Mouse (Mus musculus): ENCODE measurements around the gene Heatr5b. TPM values are rescaled to one million over a fixed set of nuclear protein-coding genes. Genes with fewer than 3 reads are reported as not detected.

Heatr5b gene
- polyA plus RNA-seq, 1 experiment from 2014 or later = 23.1 TPM

DNA sequence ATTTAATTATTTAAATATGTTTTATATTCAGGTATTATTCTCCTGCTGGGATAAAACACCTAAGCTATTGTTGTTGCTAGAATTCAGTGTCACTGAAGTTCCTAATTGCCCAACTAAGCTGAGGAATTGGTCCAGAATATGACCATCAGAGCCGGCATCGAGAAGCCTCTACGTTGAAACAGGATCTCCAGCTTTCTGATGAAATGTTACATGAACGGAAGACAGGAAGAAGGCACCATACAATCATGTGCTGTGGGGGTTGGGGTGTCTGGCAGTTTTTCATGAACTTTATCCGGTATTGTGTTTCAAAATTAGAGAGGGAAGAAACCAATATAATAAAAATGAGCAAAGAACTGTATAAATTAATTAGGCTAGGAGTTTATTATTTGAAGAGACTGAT, 71.9 kb downstream of the Heatr5b start:
- no peak overlapping the region for H3K9ac ChIP-seq (replicated peaks)
- no peaks in the 10 kb centered on the region for H3K27me3 ChIP-seq
- peaks cover 63% of the 10 kb centered on the region for H3K36me3 ChIP-seq
- no peaks in the 10 kb centered on the region for H3K9me3 ChIP-seq
- no peaks in the 10 kb centered on the region for H3K4me1 ChIP-seq
- no peak overlapping the region for H3K27ac ChIP-seq (replicated peaks)
- 95% methylated on average over 5 of the region's 5 CpGs for WGBS
- H3K4me2 ChIP-seq (replicated peaks) = no peak overlapping the region
- no peak for ATAC-seq (replicated peaks)
- no peak overlapping the region for H3K4me3 ChIP-seq

DNA sequence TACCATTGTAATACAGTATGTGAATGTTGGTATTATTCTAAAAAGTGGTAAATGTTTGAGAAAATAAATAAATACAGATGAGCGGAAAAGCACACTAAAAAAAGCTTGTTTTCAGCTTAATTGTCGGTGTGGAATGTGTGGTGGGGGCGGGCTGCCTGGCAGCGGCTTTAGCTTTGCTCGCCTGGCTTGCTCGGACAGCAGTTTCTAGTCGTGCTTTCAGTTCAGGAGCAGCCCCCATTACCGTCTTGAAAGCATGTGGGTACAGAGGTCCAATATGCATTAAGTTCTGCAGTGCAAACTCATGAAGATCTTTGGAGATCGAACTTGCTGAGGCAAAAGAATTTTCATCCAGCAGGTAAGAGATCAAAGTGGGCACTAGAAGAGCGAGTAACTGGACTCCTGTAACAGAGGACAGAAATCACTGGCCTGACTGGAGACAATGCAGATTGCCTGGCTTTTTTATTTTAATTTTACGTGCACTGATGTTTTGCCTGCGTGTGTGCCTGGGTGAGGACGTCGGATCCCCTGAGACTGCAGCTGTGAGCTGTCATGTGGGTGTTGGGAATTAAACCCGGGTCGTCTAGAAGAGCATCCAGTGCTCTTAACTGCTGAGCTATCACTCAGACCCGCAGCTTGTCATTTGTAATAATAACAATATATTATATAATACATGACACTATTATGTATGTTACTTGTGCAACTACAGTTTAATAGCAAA, 82.1 kb downstream of the Heatr5b start:
- Histone ChIP-seq H3K9ac (replicated peaks) (no peak overlapping the region), H3K4me3 (no peak overlapping the region), H3K9me3 (no peaks in the 10 kb centered on the region), H3K4me2 (replicated peaks) (no peak overlapping the region), H3K36me3 (peaks cover 36% of the 10 kb centered on the region), H3K27ac (replicated peaks) (no peak overlapping the region), H3K4me1 (no peaks in the 10 kb centered on the region), H3K27me3 (no peaks in the 10 kb centered on the region)
- 37% methylated on average over 17 of the region's 17 CpGs for WGBS
- no peak for ATAC-seq (replicated peaks)

DNA sequence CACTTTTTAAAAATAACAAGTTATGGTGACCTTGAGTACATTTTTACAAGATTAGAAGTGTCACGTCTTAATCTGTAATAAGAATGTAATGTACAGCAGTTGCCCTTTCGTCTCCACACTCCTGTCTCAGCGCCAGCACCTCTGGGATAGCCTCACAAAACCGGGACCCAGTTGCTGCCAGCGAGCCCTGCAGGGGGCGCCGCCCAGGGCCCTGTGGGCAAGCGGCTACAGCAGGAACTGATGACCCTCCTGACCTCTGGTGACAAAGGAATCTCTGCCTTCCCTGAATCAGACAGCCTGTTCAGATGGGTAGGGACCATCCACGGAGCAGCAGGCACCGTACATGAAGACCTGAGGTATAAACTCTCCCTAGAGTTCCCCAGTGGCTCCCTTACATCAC, 83.1 kb downstream of the Heatr5b start:
- 50% methylated on average over 10 of the region's 10 CpGs for WGBS
- H3K27me3 ChIP-seq = no peaks in the 10 kb centered on the region
- peaks cover 29% of the 10 kb centered on the region for H3K36me3 ChIP-seq
- H3K9ac ChIP-seq (replicated peaks) = no peak overlapping the region
- no peak for ATAC-seq (replicated peaks)
- H3K9me3 ChIP-seq = no peaks in the 10 kb centered on the region
- H3K4me2 ChIP-seq (replicated peaks) = no peak overlapping the region
- H3K4me1 ChIP-seq = no peaks in the 10 kb centered on the region
- no peak overlapping the region for H3K4me3 ChIP-seq
- H3K27ac ChIP-seq (replicated peaks) = no peak overlapping the region

DNA sequence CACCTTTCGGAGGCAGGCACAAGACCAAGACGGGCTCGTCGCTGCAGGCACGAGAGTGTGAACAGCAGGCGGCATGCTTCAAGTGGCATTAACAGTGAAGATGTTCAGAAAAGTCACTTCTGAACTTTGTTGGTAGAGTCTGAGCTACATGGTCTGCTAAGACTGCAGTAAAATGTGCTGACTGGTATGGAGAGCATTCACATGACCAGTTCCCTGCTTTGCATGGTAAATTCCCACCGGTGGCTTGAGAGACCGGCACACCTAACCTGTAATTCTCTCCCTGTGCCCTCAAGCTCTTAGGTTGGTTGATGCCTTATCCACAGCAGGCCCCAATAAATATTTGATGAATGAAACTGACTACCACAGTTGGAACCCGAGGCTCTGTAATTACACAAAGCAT, 86.7 kb downstream of the Heatr5b start:
- Histone ChIP-seq H3K4me2 (replicated peaks) (no peak overlapping the region), H3K36me3 (0 out of 2 replicates have a peak, but pooled peaks cover 6% of the 10 kb centered on the region), H3K9me3 (no peaks in the 10 kb centered on the region), H3K27ac (replicated peaks) (no peak overlapping the region), H3K9ac (replicated peaks) (no peak overlapping the region), H3K27me3 (no peaks in the 10 kb centered on the region), H3K4me1 (no peaks in the 10 kb centered on the region), H3K4me3 (no peak overlapping the region)
- ATAC-seq (replicated peaks) = no peak
- 83% methylated on average over 9 of the region's 9 CpGs for WGBS

DNA sequence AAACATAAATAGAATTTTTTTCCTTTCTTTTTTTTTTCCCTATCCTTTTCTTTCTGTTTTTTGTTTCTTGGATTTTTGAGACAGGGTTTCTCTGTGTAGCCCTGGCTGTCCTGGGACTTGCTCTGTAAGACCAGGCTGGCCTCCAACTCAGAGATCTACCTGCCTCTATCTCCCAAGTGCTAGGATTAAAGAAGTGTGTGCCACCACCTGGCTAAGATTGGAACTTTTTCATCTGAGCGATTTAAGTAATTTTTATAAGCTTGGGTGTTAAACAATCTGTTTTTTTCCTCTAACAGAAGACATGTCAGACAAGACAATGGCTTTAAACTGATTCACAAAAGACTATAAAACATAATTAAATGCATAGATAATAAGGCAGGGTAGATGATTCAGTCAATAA, 96.7 kb downstream of the Heatr5b start:
- H3K4me3 ChIP-seq = no peak overlapping the region
- H3K36me3 ChIP-seq = no peaks in the 10 kb centered on the region
- WGBS = 43% methylated on average over 1 of the region's 1 CpGs
- no peak for ATAC-seq (replicated peaks)
- no peak overlapping the region for H3K4me2 ChIP-seq (replicated peaks)
- no peaks in the 10 kb centered on the region for H3K9me3 ChIP-seq
- peaks cover 23% of the 10 kb centered on the region for H3K4me1 ChIP-seq
- no peaks in the 10 kb centered on the region for H3K27me3 ChIP-seq
- no peak overlapping the region for H3K27ac ChIP-seq (replicated peaks)
- no peak overlapping the region for H3K9ac ChIP-seq (replicated peaks)

DNA sequence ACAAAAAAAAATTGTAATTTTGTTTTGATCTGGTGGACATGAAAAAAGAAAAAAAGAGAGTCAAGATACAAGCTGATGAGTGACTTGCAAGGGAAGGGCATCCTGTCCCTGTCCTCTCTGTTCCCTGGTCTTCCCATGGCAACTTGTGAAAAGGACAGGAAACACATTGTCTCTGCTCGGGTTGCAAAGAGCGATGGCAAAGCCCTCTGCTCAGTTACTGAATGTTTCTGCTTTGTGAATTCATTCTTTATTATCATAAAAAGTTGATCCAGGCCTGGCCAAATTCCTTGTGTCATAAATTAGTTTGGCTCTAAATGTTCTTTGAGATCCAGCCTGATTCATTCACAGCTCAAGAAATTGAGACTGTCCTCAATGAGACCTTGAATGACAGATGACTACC, 97.4 kb downstream of the Heatr5b start:
- Histone ChIP-seq H3K4me2 (replicated peaks) (no peak overlapping the region), H3K9me3 (no peaks in the 10 kb centered on the region), H3K36me3 (no peaks in the 10 kb centered on the region), H3K4me3 (no peak overlapping the region), H3K9ac (replicated peaks) (no peak overlapping the region), H3K27ac (replicated peaks) (no peak overlapping the region), H3K27me3 (no peaks in the 10 kb centered on the region), H3K4me1 (peaks cover 28% of the 10 kb centered on the region)
- WGBS = 43% methylated on average over 2 of the region's 2 CpGs
- no peak for ATAC-seq (replicated peaks)

DNA sequence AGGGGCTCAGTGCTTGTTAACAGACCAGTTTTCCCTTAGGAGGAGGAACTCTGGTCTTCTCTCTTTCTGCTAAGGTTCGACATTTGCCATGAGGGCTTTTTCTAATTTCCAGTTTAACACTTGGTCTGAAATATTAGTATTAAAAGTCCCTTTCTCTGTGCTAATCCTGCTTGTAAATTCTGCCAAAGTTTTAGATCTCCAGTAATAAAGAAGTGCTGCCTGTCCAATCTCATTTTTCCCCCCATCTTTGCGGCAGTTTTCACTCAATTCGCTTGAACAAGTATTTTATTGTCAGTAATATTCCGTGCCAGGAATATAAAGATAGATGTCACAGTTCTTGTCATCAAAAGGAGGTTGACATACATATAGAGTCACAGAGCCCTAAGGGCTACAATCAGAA, 98.1 kb downstream of the Heatr5b start, which contains the start of gene Strn:
TSS of gene Strn (minus strand) at position 101 of the 400 bp plus-strand sequence.
- ATAC-seq (replicated peaks) = no peak
- H3K4me2 ChIP-seq (replicated peaks) = peak within 1 kb of the TSS; percentile 61
- no peaks in the 10 kb centered on the region for H3K36me3 ChIP-seq
- no peaks in the 10 kb centered on the region for H3K27me3 ChIP-seq
- WGBS = 44% methylated on average over 4 of the region's 4 CpGs
- H3K4me1 ChIP-seq = peaks cover 34% of the 10 kb centered on the region
- peak within 1 kb of the TSS; percentile 97 for H3K4me3 ChIP-seq
- peak within 1 kb of the TSS; percentile 81 for H3K27ac ChIP-seq (replicated peaks)
- H3K9ac ChIP-seq (replicated peaks) = peak within 1 kb of the TSS; percentile 95
- H3K9me3 ChIP-seq = no peaks in the 10 kb centered on the region

DNA sequence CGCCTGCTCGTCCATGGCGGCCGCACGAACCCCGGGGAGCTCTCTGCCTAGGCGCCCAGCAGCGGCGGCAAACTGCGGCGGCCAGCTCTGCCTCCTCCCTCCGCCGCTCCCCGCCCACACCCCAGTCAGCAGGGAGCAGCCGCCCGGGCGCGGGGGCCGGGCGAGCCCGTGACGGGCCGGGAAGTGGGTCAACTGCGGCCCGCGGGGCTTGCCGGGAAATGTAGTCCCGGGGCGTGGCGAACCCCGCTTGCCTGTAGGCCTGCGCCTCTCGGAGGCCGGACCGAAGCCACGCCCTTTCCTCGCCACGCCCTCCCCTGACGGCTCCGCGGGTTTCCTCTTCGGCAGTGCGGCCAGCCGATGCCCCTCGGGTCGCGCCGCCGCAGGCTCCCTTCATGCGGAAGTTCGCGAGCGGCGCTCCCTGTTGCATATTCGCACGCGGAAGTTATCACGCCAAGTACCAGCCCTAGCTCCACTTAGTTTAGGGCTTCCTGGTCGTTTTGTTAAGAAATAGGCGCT, 98.6 kb downstream of the Heatr5b start:
- under 1% methylated on average over 58 of the region's 60 CpGs for WGBS
- peak; percentile 100 for ATAC-seq (replicated peaks)
- peak overlapping the region; percentile 95 for H3K9ac ChIP-seq (replicated peaks)
- H3K27me3 ChIP-seq = no peaks in the 10 kb centered on the region
- H3K36me3 ChIP-seq = no peaks in the 10 kb centered on the region
- H3K4me2 ChIP-seq (replicated peaks) = peak overlapping the region; percentile 61
- no peaks in the 10 kb centered on the region for H3K9me3 ChIP-seq
- H3K4me1 ChIP-seq = peaks cover 36% of the 10 kb centered on the region
- H3K27ac ChIP-seq (replicated peaks) = peak overlapping the region; percentile 81
- H3K4me3 ChIP-seq = peak overlapping the region; percentile 97

DNA sequence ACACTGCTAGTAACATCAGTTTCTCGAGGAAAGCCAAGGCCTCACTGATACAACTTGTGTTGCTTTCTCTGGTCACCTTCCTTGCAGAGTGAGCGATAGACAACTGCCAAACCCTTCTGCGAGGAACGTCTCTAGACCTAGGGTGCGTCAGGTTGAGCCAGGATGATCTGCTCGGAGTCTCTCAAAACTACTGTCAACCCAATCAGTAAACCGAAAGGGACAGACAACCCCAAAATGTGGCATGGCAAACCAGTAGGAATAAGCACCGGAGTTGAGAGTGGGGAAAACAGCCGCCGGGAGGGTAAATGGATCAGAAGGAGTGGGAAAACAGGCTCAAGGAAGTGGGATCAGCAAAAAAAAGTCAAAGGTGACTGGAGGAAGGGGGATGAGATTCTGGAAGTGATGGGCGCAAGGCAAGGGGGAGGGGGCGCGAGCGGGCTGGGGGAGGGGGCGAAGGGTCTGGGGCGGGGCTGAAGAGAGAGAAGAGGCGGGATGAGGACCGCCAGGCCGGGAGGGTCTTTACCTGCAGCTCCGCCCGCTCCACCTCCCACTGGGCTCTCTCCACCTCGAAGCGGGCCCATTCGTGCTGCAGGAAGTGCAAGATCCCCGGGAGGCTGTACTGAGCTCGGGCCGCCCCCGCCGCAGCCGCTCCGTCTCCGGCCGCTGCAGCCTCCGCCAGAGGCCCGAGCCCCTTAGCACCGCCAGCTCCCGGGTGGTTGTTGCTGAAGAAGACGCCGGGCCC, 99.3 kb downstream of the Heatr5b start:
- peak; percentile 0 for ATAC-seq (replicated peaks)
- no peaks in the 10 kb centered on the region for H3K27me3 ChIP-seq
- H3K4me2 ChIP-seq (replicated peaks) = peak overlapping the region; percentile 61
- H3K36me3 ChIP-seq = no peaks in the 10 kb centered on the region
- H3K27ac ChIP-seq (replicated peaks) = peak overlapping the region; percentile 81
- H3K9me3 ChIP-seq = no peaks in the 10 kb centered on the region
- under 1% methylated on average over 36 of the region's 39 CpGs for WGBS
- H3K9ac ChIP-seq (replicated peaks) = peak overlapping the region; percentile 95
- H3K4me1 ChIP-seq = peaks cover 36% of the 10 kb centered on the region
- peak overlapping the region; percentile 97 for H3K4me3 ChIP-seq

DNA sequence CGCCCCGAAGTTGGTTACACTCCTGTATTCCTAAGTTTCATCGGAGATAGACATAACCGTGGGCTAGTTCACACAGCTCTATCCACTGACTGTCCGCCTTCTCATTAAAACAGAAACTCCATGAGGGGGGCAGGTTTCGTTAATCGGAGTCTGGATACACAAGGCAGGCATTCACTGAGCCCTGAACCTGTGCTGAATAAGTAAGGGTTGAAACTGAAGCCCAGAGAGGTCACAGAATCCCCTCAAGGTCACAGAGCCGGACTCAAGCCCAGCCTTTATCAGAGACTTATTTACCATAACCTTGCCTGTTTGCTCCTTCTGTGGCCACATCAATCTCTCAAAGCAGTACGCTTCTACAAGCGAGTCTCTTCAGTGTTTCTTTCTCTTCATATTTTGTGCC, 100.4 kb downstream of the Heatr5b start:
- no peak overlapping the region for H3K27ac ChIP-seq (replicated peaks)
- no peaks in the 10 kb centered on the region for H3K36me3 ChIP-seq
- H3K4me3 ChIP-seq = peak overlapping the region; percentile 97; the same call in 1 of the 2 replicates
- peaks cover 36% of the 10 kb centered on the region for H3K4me1 ChIP-seq
- H3K9me3 ChIP-seq = no peaks in the 10 kb centered on the region
- no peak for ATAC-seq (replicated peaks)
- H3K9ac ChIP-seq (replicated peaks) = no peak overlapping the region
- 74% methylated on average over 10 of the region's 10 CpGs for WGBS
- H3K4me2 ChIP-seq (replicated peaks) = peak overlapping the region; percentile 61
- H3K27me3 ChIP-seq = no peaks in the 10 kb centered on the region

DNA sequence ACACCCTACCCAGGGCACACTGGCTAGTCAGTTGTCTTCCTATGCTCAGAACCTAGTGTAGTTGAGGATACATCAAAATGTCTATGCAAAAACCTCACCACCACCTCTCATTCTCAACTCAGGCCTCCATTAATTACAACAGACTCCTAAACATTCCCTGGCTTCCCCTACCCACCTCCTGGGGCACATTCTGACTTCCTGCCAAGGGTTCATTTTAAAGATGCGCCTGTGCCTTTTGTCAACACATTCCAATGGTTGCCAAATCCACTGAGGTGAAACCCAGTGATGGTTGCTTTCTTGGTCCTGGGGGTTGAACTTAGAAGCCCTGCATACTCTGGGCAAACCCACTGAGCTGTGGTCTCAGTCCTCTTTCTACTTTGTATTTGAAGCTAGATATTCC, 103.1 kb downstream of the Heatr5b start:
- no peaks in the 10 kb centered on the region for H3K27me3 ChIP-seq
- no peak for ATAC-seq (replicated peaks)
- no peaks in the 10 kb centered on the region for H3K9me3 ChIP-seq
- H3K4me2 ChIP-seq (replicated peaks) = no peak overlapping the region
- WGBS = 35% methylated on average over 1 of the region's 1 CpGs
- H3K27ac ChIP-seq (replicated peaks) = no peak overlapping the region
- H3K36me3 ChIP-seq = no peaks in the 10 kb centered on the region
- H3K4me3 ChIP-seq = no peak overlapping the region
- no peak overlapping the region for H3K9ac ChIP-seq (replicated peaks)
- H3K4me1 ChIP-seq = peaks cover 33% of the 10 kb centered on the region

DNA sequence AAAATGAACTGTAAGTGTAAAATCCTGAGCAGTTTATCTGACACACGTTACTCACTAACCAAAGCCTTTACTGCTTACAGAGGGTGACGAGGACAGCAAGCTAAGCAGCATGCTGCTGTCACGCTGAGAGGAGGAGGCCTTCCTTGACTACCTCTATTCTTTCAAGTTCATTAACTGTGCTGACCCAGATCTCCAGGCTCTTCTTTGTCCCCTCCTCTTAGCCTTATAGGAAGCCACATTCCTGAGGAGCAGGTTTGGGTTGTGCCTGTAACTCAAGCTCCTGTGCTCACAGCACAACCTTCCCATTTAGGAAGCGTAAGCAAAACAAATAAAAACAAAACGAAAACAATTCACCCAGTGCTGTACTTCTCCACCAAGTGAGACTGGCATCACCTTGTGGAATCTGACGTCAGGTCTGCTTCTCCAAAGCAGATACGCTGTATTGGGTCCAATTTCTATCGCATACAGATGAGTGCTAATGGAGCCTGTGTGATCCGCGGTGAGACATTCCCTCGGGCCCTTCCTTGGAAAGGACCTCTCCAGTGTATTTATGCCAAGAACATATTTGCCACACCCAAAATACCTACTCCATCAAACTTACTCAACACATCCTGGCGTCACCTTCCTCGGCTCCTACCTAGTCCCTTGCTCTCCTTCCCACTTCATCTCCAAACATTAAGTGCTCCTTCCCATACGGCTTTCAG, 108.3 kb downstream of the Heatr5b start:
- WGBS = 78% methylated on average over 14 of the region's 14 CpGs
- no peak overlapping the region for H3K9ac ChIP-seq (replicated peaks)
- no peaks in the 10 kb centered on the region for H3K27me3 ChIP-seq
- ATAC-seq (replicated peaks) = no peak
- H3K36me3 ChIP-seq = no peaks in the 10 kb centered on the region
- no peak overlapping the region for H3K4me3 ChIP-seq
- H3K4me2 ChIP-seq (replicated peaks) = no peak overlapping the region
- no peak overlapping the region for H3K27ac ChIP-seq (replicated peaks)
- no peaks in the 10 kb centered on the region for H3K9me3 ChIP-seq
- peaks cover under 1% of the 10 kb centered on the region; the same call in 1 of the 2 replicates for H3K4me1 ChIP-seq
